Mouse (Mus musculus): ENCODE measurements around the gene Ctdspl.

- TF ChIP-seq CTCF (conservative IDR thresholded peaks at IDR 0.05; ENCODE audit: low read length) (peak; percentile 65), POU5F1 (IDR thresholded peaks at IDR 0.05; ENCODE audit: borderline replicate concordance, low read length) (no peak), NANOG (IDR thresholded peaks at IDR 0.05; ENCODE audit: borderline replicate concordance, low read length) (no peak)
These were observed 5.3 kb upstream of the Ctdspl start for GRCm38 (mm10) chr9:118920798-118921515.

All from E14TG2a.4 (cell line).